Mouse (Mus musculus) activated CD4-positive, CD25-positive, alpha-beta regulatory T cell (primary cell): Measurements from ENCODE around the gene Tas2r119. TPM values are rescaled to one million over a fixed set of nuclear protein-coding genes. Genes with fewer than 3 reads are reported as not detected.

Experiments used
- polyA plus RNA-seq, 2 experiments: library from polyadenylated mRNA; unstranded; fragments of 100-300 nt; shearing (Covaris generic); gene quantifications; one replicate each; pipeline ENCODE4 v1.2.1; 2017

The Tas2r119 gene
- polyA plus RNA-seq = under 1 TPM in 1 of 2 experiments, not detected in 1; 0.34 TPM

DNA sequence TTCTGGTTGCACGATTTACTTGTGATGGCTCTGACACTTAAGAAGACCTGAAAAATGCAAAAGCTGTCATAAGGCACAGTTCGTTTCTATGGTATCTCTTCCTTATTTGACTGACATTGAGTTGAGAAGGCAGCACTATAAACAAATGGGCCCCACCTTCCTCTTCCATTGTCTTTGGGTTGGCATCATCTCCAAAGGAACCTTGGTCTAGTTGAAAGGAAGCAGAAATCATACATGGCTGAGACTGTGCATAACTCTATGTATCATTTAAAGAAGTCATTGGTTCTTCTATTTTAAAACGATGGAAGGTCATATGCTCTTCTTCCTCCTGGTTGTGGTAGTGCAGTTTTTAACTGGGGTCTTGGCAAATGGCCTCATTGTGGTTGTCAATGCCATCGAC is at the start of gene Tas2r119:
Gene Tas2r119, plus strand, starts transcription at position 301 of the 400 bp plus-strand sequence.

Other genes with a start within 250 kb of the Tas2r119 start
- under 1 TPM in 1 of 2 experiments, not detected in 1; 0.26 TPM for gene Sema5a, start 67.5 kb downstream of the Tas2r119 start, polyA plus RNA-seq